Mouse (Mus musculus) cerebellum, adult 2 months (tissue): Measurements from ENCODE around the gene Ogn.

ENCODE experiments used
- CTCF ChIP-seq: fragments of 200-500 bp; IDR thresholded peaks from 2 replicates; pipeline ENCODE4 v1.5.1; 2011; ENCODE audit warnings: low read depth, mild to moderate bottlenecking, control low read depth, low read length, moderate library complexity, borderline replicate concordance; ENCODE audit not compliant: insufficient read depth
- POLR2A ChIP-seq: fragments of 200-500 bp; IDR thresholded peaks from 2 replicates; pipeline ENCODE4 v1.6.1; 2011; ENCODE audit warnings: low read length, control low read depth, borderline replicate concordance; ENCODE audit not compliant: insufficient read depth

DNA sequence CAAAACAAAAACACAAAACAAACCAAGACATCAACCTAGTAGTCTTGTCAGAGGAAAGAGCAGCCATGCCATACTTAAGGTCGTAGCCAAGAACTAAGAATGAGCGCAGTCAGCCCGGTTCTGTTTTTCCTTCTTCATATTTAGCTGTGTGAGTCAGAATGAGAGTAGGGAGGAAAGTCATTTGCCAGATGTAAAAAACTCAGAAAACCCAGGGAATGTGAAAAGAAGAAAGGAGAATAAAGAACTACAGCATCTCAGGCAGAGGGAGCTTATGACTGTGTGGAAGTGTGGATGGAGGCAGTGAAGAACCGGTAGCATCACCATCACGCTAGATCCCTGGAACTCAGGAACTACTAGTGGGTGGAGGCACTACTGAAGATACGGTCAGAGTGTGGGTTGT, 21.8 kb upstream of the Ogn start:
- TF ChIP-seq CTCF, result no peak
- TF ChIP-seq POLR2A, result no peak
